Mouse (Mus musculus) right cerebral cortex, adult 18-20 months (tissue): ENCODE measurements around the gene Celf1.
"Not testable (repeated sequence)": the region's sequence is repeated elsewhere in the genome, so short reads cannot be mapped to it uniquely, and the experiment has no call there.

Experiments
- DNase-seq: peaks from one replicate; pipeline ENCODE4 v3.0.0; 2022; ENCODE audit warnings: mixed read lengths

The Celf1 gene

DNA sequence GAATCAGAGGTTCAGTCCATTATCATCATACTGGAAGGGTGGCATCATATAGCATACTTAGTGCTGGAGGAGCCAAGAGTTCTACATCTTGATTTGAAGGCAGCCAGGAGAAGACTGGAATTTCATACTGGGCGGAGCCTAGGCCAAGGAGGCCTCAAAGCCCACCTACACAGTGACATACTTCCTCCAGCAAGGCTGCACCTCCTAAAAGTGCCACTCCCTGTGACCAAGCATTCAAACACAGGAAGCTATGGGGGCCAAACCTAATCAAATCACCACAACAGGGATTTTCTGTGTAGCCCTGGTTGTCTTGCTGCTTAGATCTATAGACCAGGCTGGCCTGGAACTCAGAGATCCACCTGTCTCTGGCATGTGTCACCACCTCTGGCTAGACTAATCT, 83.8 kb downstream of the Celf1 start:
- DNase-seq = no peak

GRCm38 (mm10) chr2:91025081-91025516, 84.9 kb downstream of the Celf1 start:
- peak; percentile 27 for DNase-seq

GRCm38 (mm10) chr2:91026491-91026890, 86.3 kb downstream of the Celf1 start:
- no peak for DNase-seq

GRCm38 (mm10) chr2:91027391-91028214, 87.4 kb downstream of the Celf1 start:
- DNase-seq = no peak

- DNase-seq = no peak
Observed at GRCm38 (mm10) chr2:91031216-91031615, 91.0 kb downstream of the Celf1 start.

DNA sequence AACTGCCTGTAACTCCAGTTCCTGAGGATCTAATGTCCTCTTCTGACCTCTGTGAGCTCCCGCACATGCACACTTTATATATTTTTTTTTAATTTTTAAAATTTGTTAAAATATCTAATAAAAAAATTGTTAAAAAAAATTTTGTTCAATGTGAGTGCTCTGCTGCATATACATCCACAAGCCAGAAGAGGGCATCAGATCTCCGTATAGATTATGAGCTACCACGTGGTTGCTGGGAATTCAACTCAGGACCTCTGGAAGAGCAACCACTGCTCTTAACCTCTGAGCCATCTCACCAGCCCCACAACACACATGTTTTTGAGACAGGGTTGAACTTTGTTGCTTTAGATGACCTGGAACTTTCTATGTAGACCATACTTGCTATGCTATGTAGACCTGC, 92.8 kb downstream of the Celf1 start:
- no peak for DNase-seq

- DNase-seq = no peak
Observed at GRCm38 (mm10) chr2:91035385-91035784, 95.2 kb downstream of the Celf1 start, which contains the start of gene Rapsn. Gene Rapsn (plus strand): TSS chr2:91035620.

- DNase-seq = no peak
Observed at GRCm38 (mm10) chr2:91041786-91042185, 101.6 kb downstream of the Celf1 start.

GRCm38 (mm10) chr2:91042651-91043398, 102.6 kb downstream of the Celf1 start:
- DNase-seq = no peak

GRCm38 (mm10) chr2:91044727-91045126, 104.5 kb downstream of the Celf1 start:
- DNase-seq = no peak

DNA sequence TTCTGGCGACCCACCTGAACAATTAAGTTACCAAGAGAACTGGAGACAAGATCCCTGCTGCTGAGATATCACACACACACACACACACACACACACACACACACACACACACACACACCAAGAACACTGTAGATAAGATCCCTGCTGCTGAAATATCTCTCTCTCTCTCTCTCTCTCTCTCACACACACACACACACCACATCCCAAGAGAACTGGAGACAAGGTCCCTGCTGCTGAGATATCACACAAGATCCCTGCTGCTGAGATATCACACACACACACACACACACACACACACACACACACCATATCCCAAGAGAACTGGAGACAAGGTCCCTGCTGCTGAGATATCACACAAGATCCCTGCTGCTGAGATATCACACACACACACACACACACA, 105.6 kb downstream of the Celf1 start:
- DNase-seq = not testable (repeated sequence)

DNA sequence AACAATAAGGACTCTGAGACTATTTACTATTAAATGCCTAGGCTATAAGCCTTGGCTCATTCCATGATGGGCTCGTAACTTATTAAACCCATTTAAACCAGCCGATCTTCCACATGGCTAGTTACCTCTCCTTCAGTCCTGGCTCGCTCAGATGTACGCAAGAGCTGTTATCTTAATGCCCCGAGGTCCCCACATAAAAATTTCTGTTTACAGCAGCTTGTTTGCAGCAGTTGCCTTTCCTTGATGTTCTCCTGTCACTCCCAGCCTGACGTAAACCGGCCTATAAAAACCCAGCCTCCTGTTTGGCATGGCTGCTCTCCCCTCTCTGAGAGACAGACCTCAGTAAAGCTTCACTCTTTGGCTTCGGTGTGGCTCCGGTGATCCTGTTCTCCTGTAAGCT, 107.2 kb downstream of the Celf1 start:
- DNase-seq = no peak

GRCm38 (mm10) chr2:91051917-91052316, 111.7 kb downstream of the Celf1 start:
- no peak for DNase-seq

GRCm38 (mm10) chr2:91052752-91053151, 112.6 kb downstream of the Celf1 start:
- DNase-seq = no peak

DNA sequence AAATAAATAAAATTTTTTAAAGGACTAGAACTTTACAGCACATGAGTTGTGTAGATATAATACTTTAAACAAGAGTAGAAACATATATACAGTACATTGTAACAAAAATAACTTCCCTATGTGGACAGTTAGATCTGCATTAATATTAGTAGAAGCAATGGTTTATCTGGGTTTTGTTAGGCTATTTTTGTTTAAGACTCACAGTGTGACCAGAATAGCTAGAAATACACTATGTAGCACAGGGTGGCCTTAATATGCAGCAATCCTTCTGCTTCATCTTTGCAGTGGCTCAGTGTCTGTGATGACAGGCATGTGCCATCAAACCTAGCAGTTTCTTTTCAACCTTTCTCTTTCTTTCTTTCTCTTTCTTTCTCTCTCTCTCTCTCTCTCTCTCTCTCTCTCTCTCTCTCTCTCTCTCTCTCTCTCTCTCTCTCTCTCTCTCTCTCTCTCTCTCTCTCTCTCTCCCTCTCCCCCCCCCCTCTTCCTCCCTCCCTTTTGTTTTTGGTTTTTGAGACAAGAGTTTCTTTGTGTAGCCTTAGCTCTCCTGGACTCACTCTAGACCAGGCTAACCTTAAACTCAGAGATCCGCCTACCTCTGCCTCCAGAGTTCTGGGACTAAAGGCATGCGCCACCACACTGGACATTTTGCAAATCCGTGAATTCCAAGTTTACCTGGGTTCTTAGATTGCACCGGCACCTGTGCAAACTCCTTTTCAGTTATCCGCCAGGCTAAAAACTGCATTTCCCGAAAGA, 113.2 kb downstream of the Celf1 start:
- DNase-seq = no peak

DNA sequence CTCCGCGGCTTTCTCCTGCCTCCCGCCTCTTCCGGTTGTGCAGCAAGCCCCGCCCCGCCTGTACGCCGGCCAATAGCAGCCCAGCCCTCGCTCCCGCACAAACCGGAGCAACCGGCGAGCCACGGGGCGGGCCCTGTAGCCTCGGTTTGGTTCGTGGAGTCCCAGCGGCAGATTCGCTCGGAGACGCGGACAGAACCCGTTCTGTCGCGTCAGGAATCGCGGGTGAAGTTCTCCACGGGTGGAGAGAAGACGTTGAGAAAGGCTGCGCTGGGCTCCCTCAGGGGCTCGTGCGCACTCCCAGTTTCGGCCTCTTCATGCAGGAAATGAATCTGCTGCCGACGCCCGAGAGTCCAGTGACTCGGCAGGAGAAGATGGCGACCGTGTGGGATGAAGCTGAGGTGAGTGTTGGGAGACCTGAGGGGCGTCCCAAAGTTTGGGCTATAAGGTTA, 113.8 kb downstream of the Celf1 start, which contains the start of gene Psmc3:
TSS of gene Psmc3 (plus strand) at position 76 of the 449 bp plus-strand sequence.
- DNase-seq = peak; percentile 97

DNA sequence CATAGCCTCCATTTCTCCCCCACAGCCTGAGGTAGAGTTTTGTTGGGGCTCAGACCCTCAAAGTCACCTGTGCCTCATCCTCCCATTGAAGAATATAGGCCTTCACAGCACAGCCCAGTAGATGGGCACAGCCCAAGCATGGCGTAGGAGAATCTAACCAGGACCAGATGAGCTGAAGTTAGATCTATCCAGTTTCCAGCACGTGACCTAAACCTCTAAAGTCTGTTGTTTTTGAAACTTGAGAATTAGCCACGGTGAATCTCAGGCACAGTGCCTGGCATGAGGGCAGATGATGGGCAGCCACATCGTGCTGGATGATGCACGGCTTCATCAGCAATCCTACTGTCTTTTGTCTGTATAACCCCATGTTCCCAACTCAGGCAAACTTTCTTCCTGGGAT, 118.3 kb downstream of the Celf1 start:
- no peak for DNase-seq

- DNase-seq = no peak
Observed at GRCm38 (mm10) chr2:91059376-91059775, 119.2 kb downstream of the Celf1 start.

DNA sequence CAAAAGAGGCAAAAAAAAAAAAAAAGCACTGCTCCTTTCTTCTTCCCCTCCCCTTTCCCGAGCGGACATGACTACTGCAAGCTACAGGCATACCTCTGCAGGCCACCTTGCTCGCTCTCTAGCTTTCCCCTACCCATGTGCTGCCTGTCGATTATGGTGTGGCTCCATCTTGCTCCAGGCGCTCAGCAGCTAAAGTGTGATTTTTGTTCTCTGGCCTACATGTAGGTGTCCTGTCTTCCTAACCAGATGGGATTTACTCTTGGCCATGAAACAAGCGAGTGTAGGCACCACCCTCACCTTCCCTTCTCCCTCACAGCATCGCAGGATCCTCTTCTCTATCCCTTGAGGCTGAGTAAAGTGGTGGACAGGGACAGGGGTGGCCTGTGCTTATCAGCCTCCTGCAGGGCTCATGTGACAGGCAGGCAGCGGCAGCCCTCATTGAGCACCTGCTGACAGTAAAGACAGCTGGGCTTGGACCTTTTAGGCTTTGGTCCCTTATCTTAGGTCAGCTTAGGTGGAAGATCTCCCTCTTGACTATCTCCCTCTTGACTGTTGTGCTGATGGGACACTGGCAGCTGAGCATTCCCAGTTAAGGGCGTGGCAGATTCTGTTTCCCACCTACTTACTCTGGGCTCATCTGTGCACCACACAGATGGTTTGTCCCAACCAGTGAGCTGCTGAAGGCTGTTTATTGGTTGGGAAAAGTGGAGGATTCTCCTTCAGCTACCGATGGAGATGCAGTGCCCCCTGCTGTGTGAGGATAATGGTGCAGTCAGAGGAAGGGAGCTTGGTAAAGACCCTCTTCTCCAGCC, 120.6 kb downstream of the Celf1 start:
- peak; percentile 76 for DNase-seq

DNA sequence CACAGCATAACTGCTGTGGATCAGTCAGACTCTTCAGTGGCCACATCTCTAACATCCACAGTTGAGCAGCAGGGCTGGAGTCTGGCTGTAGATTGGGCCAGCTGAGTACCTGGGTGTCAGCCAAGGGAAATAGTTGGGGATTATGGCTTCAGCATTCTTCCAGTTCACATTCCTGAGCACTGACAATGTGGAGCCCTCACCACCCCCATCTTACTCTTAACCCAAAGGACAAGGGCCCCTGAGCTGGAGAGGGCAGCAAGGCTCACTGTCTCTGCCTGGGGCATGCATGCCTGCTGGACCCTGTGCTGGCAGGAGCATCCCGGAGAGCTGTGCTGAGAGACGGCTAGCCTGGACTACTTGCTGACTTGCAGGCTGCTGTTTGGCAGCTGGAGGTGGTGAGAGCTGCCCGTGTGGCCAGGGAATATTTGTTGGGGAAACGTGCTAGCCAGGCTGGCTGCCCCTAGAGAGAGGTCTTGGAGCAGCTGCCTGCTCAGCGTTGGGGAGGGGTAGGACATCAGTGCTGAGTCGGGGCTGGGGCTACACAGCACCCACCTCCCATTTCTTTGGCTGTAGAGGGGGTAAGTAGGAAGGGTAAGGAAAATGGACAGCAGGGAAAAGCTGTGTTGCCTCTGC, 121.8 kb downstream of the Celf1 start:
- DNase-seq = no peak

- no peak for DNase-seq
Observed at GRCm38 (mm10) chr2:91062779-91063606, 122.8 kb downstream of the Celf1 start.
